Mouse (Mus musculus) hindlimb bud, embryonic 11.5 days (tissue): ENCODE results near the gene Cltc.

ENCODE experiments used
- DNase-seq: peaks from one replicate; pipeline ENCODE4 v3.0.0-alpha.2; 2012; ENCODE audit warnings: low read depth, low spot score; ENCODE audit errors: extremely low spot score

The Cltc gene

GRCm38 (mm10) chr11:86650676-86651075 lies 106.7 kb downstream of the Cltc start:
- no peak for DNase-seq

GRCm38 (mm10) chr11:86649542-86649941 lies 107.8 kb downstream of the Cltc start:
- no peak for DNase-seq

- DNase-seq, result no peak
Measured at GRCm38 (mm10) chr11:86647706-86648447, 109.5 kb downstream of the Cltc start.

- no peak for DNase-seq
Measured at GRCm38 (mm10) chr11:86646885-86647459, 110.4 kb downstream of the Cltc start.

- DNase-seq, result no peak
Measured at GRCm38 (mm10) chr11:86646136-86646834, 111.1 kb downstream of the Cltc start.

GRCm38 (mm10) chr11:86644553-86644952 lies 112.8 kb downstream of the Cltc start:
- no peak for DNase-seq
